Mouse (Mus musculus): ENCODE results near the gene Ercc4. TPM values are rescaled to one million over a fixed set of nuclear protein-coding genes. Genes with fewer than 3 reads are reported as not detected.

The Ercc4 gene
- polyA plus RNA-seq, 1 experiment from 2014 or later: 18.0 TPM

- Histone ChIP-seq H3K36me3 (ENCODE audit: control insufficient read depth, insufficient read depth, low read length) (no peaks in the 10 kb centered on the region), H3K27ac (ENCODE audit: low read depth, low read length) (no peak overlapping the region), H3K4me3 (ENCODE audit: low read depth, low read length) (no peak overlapping the region), H3K9ac (ENCODE audit: low read length) (no peak overlapping the region), H3K27me3 (ENCODE audit: control insufficient read depth, insufficient read depth, low read length) (no peaks in the 10 kb centered on the region), H3K9me3 (ENCODE audit: control insufficient read depth, low read length) (no peaks in the 10 kb centered on the region), H3K4me1 (replicated peaks; ENCODE audit: control insufficient read depth, insufficient read depth, low read length) (no peaks in the 10 kb centered on the region), H3K4me2 (ENCODE audit: low read depth, low read length, severe bottlenecking) (no peak overlapping the region)
- ATAC-seq (replicated peaks; ENCODE audit: low FRiP score) (no peak), DNase-seq (ENCODE audit: low spot score) (no peak)
- WGBS: 84% methylated on average over 4 of the region's 4 CpGs
Measured at GRCm38 (mm10) chr16:13153215-13153614, 43.7 kb downstream of the Ercc4 start.

GRCm38 (mm10) chr16:13154352-13154751, 44.9 kb downstream of the Ercc4 start:
- DNase-seq (ENCODE audit: low spot score) (no peak), ATAC-seq (replicated peaks; ENCODE audit: low FRiP score) (no peak)
- H3K9me3 ChIP-seq (ENCODE audit: control insufficient read depth, low read length): no peaks in the 10 kb centered on the region
- H3K9ac ChIP-seq (ENCODE audit: low read length): no peak overlapping the region
- no peaks in the 10 kb centered on the region for H3K36me3 ChIP-seq (ENCODE audit: control insufficient read depth, insufficient read depth, low read length)
- no peaks in the 10 kb centered on the region for H3K27me3 ChIP-seq (ENCODE audit: control insufficient read depth, insufficient read depth, low read length)
- no peak overlapping the region for H3K27ac ChIP-seq (ENCODE audit: low read depth, low read length)
- no peak overlapping the region for H3K4me3 ChIP-seq (ENCODE audit: low read depth, low read length)
- H3K4me2 ChIP-seq (ENCODE audit: low read depth, low read length, severe bottlenecking): no peak overlapping the region
- H3K4me1 ChIP-seq (replicated peaks; ENCODE audit: control insufficient read depth, insufficient read depth, low read length): no peaks in the 10 kb centered on the region

GRCm38 (mm10) chr16:13157314-13157713, 47.8 kb downstream of the Ercc4 start:
- Histone ChIP-seq H3K4me1 (replicated peaks; ENCODE audit: control insufficient read depth, insufficient read depth, low read length) (no peaks in the 10 kb centered on the region), H3K4me3 (ENCODE audit: low read depth, low read length) (no peak overlapping the region), H3K36me3 (ENCODE audit: control insufficient read depth, insufficient read depth, low read length) (no peaks in the 10 kb centered on the region), H3K4me2 (ENCODE audit: low read depth, low read length, severe bottlenecking) (no peak overlapping the region), H3K9me3 (ENCODE audit: control insufficient read depth, low read length) (no peaks in the 10 kb centered on the region), H3K27ac (ENCODE audit: low read depth, low read length) (no peak overlapping the region), H3K27me3 (ENCODE audit: control insufficient read depth, insufficient read depth, low read length) (no peaks in the 10 kb centered on the region), H3K9ac (ENCODE audit: low read length) (no peak overlapping the region)
- WGBS: 70% methylated on average over 6 of the region's 6 CpGs
- no peak for DNase-seq (ENCODE audit: low spot score)
- no peak for ATAC-seq (replicated peaks; ENCODE audit: low FRiP score)

- Histone ChIP-seq H3K4me2 (ENCODE audit: low read depth, low read length, severe bottlenecking) (no peak overlapping the region), H3K9me3 (ENCODE audit: control insufficient read depth, low read length) (no peaks in the 10 kb centered on the region), H3K36me3 (ENCODE audit: control insufficient read depth, insufficient read depth, low read length) (no peaks in the 10 kb centered on the region), H3K9ac (ENCODE audit: low read length) (no peak overlapping the region), H3K4me3 (ENCODE audit: low read depth, low read length) (no peak overlapping the region), H3K27me3 (ENCODE audit: control insufficient read depth, insufficient read depth, low read length) (no peaks in the 10 kb centered on the region), H3K27ac (ENCODE audit: low read depth, low read length) (no peak overlapping the region), H3K4me1 (replicated peaks; ENCODE audit: control insufficient read depth, insufficient read depth, low read length) (no peaks in the 10 kb centered on the region)
- 68% methylated on average over 3 of the region's 3 CpGs for WGBS
- DNase-seq (ENCODE audit: low spot score): no peak
- no peak for ATAC-seq (replicated peaks; ENCODE audit: low FRiP score)
Measured at GRCm38 (mm10) chr16:13158153-13158670, 48.7 kb downstream of the Ercc4 start.

- Histone ChIP-seq H3K4me3 (ENCODE audit: low read depth, low read length) (no peak overlapping the region), H3K36me3 (ENCODE audit: control insufficient read depth, insufficient read depth, low read length) (no peaks in the 10 kb centered on the region), H3K27ac (ENCODE audit: low read depth, low read length) (no peak overlapping the region), H3K27me3 (ENCODE audit: control insufficient read depth, insufficient read depth, low read length) (no peaks in the 10 kb centered on the region), H3K9me3 (ENCODE audit: control insufficient read depth, low read length) (no peaks in the 10 kb centered on the region), H3K4me1 (replicated peaks; ENCODE audit: control insufficient read depth, insufficient read depth, low read length) (no peaks in the 10 kb centered on the region), H3K4me2 (ENCODE audit: low read depth, low read length, severe bottlenecking) (no peak overlapping the region), H3K9ac (ENCODE audit: low read length) (no peak overlapping the region)
- DNase-seq (ENCODE audit: low spot score) (no peak), ATAC-seq (replicated peaks; ENCODE audit: low FRiP score) (peak; percentile 76)
- 56% methylated on average over 13 of the region's 13 CpGs for WGBS
Measured at GRCm38 (mm10) chr16:13158906-13159889, 49.7 kb downstream of the Ercc4 start.

- Histone ChIP-seq H3K27ac (ENCODE audit: low read depth, low read length) (no peak overlapping the region), H3K9ac (ENCODE audit: low read length) (0 out of 2 replicates have a peak overlapping the region, but pooled peaks have one; percentile 27), H3K4me2 (ENCODE audit: low read depth, low read length, severe bottlenecking) (peak overlapping the region; percentile 47), H3K4me3 (ENCODE audit: low read depth, low read length) (peak overlapping the region; percentile 17), H3K4me1 (replicated peaks; ENCODE audit: control insufficient read depth, insufficient read depth, low read length) (no peaks in the 10 kb centered on the region), H3K27me3 (ENCODE audit: control insufficient read depth, insufficient read depth, low read length) (no peaks in the 10 kb centered on the region), H3K36me3 (ENCODE audit: control insufficient read depth, insufficient read depth, low read length) (no peaks in the 10 kb centered on the region), H3K9me3 (ENCODE audit: control insufficient read depth, low read length) (no peaks in the 10 kb centered on the region)
- WGBS: 7% methylated on average over 29 of the region's 29 CpGs
- DNase-seq (ENCODE audit: low spot score) (peak; percentile 95), ATAC-seq (replicated peaks; ENCODE audit: low FRiP score) (peak; percentile 97)
Measured at GRCm38 (mm10) chr16:13159927-13160644, 50.6 kb downstream of the Ercc4 start.

GRCm38 (mm10) chr16:13161516-13161915, 52.0 kb downstream of the Ercc4 start:
- 81% methylated on average over 5 of the region's 5 CpGs for WGBS
- Histone ChIP-seq H3K4me1 (replicated peaks; ENCODE audit: control insufficient read depth, insufficient read depth, low read length) (no peaks in the 10 kb centered on the region), H3K27ac (ENCODE audit: low read depth, low read length) (no peak overlapping the region), H3K36me3 (ENCODE audit: control insufficient read depth, insufficient read depth, low read length) (no peaks in the 10 kb centered on the region), H3K9me3 (ENCODE audit: control insufficient read depth, low read length) (no peaks in the 10 kb centered on the region), H3K9ac (ENCODE audit: low read length) (no peak overlapping the region), H3K4me2 (ENCODE audit: low read depth, low read length, severe bottlenecking) (no peak overlapping the region), H3K4me3 (ENCODE audit: low read depth, low read length) (no peak overlapping the region), H3K27me3 (ENCODE audit: control insufficient read depth, insufficient read depth, low read length) (no peaks in the 10 kb centered on the region)
- DNase-seq (ENCODE audit: low spot score) (no peak), ATAC-seq (replicated peaks; ENCODE audit: low FRiP score) (no peak)

GRCm38 (mm10) chr16:13167731-13168130, 58.2 kb downstream of the Ercc4 start:
- H3K4me2 ChIP-seq (ENCODE audit: low read depth, low read length, severe bottlenecking): no peak overlapping the region
- no peak overlapping the region for H3K4me3 ChIP-seq (ENCODE audit: low read depth, low read length)
- H3K9ac ChIP-seq (ENCODE audit: low read length): no peak overlapping the region
- DNase-seq (ENCODE audit: low spot score) (no peak), ATAC-seq (replicated peaks; ENCODE audit: low FRiP score) (no peak)
- WGBS: 81% methylated on average over 3 of the region's 3 CpGs
- no peak overlapping the region for H3K27ac ChIP-seq (ENCODE audit: low read depth, low read length)
- H3K36me3 ChIP-seq (ENCODE audit: control insufficient read depth, insufficient read depth, low read length): no peaks in the 10 kb centered on the region
- H3K4me1 ChIP-seq (replicated peaks; ENCODE audit: control insufficient read depth, insufficient read depth, low read length): no peaks in the 10 kb centered on the region
- H3K9me3 ChIP-seq (ENCODE audit: control insufficient read depth, low read length): no peaks in the 10 kb centered on the region
- no peaks in the 10 kb centered on the region for H3K27me3 ChIP-seq (ENCODE audit: control insufficient read depth, insufficient read depth, low read length)

Data from forebrain, embryonic 11.5 days (tissue).